Mouse (Mus musculus) skeletal muscle tissue, adult 2 months (tissue): Measurements from ENCODE around the gene Map1a.

Experiments
- DNase-seq: peaks from one replicate; pipeline ENCODE4 v3.0.0-alpha.2; 2012; ENCODE audit warnings: low read depth, low spot score

Map1a gene

DNA sequence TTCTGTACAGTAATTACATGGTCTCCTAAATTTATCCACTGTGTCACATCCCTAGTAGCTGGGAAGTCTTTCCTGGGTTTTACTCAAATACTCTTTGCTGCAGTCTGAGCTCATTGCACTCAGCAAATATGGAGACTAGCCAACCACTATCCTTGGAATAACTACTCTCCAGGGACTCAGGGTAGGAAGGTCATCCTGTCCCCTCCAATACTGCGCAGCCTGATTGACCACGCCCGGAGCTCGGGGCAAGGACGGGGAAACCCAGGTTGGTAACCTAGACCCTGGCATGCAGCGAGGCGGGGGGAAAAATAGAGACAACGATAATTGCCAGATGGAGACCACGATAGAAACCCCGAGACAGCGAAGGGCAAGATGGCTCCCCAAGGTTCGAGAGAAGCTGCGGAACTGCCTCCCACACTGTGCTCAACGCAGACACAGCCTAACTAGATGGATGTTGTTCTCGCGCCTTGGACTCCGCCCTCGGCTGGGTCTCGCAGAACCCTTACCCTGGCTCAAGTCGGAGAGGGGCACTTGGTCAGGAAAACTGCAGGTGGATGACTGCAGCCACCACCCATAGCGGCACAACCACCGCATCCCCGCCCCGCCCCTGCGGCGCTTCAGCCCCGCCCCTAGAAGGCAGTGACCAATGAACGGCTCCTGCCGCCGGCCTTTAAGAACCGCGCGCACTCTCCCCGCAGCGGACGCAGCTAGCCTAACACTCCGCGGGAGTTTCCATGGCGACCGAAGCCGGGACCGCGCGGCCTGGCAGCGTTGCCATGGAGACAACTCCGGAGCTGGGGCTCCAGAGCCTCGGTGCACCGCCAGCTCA, at the start of gene Map1a:
Map1a (plus strand) TSS at position 700 of the 829 bp plus-strand sequence.
- peak; percentile 74 for DNase-seq

DNA sequence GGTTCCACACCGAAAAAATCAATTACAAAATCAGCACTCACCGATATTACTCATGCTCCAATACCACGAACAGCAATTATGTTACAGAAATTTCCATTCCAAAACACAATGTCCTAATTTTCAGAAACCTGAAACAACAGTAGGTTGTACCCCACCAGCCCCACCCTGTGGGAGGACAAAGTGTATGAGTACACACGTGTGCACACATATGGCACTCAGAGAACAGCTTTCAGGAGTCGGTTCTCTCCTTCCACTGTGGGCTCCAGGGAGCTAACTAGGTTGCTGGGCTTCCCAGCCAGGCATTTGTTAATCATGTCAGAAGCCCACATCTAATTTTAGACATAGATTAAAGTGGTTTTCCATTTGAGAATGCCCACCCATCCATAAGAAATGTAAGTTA, 45.3 kb upstream of the Map1a start:
- DNase-seq, result no peak

DNA sequence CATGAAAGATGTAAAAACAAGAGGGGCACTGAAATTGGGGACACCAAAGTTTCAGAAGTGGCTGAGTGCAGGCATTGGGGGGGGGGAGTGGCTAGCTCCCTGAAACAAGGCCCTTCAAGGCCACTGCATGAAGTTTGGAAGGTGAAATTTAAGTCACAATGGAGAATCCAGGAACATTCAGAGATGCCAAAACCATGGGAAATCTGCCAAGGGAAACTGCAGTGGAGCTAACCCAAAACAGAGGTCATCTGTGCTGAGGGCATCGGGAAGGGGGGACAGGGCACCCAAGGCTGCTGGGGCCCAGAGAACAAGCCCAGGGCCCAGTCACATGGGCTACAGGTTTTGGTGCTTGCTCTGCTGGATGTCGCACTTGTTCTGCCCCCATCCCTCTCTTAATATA, 39.6 kb upstream of the Map1a start:
- DNase-seq, result no peak

DNA sequence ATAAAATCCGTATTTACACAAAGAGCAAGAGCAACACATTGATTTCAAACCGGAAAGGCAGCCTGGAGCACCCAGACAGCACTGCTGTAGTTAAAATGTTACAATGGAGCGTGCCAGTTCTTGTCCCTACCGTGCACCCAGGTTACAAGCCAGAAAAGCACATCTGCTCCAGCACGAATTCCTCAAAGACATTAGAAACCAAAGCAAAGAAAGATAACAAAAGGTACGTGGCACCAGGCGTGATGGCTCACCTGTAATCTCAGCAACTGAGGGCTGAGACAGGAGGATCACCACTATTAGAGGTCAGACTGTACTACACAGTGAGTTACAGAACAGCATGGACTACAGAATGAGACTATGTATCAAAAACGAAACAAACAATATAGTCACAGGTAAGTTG, 21.0 kb upstream of the Map1a start:
- DNase-seq, result no peak

DNA sequence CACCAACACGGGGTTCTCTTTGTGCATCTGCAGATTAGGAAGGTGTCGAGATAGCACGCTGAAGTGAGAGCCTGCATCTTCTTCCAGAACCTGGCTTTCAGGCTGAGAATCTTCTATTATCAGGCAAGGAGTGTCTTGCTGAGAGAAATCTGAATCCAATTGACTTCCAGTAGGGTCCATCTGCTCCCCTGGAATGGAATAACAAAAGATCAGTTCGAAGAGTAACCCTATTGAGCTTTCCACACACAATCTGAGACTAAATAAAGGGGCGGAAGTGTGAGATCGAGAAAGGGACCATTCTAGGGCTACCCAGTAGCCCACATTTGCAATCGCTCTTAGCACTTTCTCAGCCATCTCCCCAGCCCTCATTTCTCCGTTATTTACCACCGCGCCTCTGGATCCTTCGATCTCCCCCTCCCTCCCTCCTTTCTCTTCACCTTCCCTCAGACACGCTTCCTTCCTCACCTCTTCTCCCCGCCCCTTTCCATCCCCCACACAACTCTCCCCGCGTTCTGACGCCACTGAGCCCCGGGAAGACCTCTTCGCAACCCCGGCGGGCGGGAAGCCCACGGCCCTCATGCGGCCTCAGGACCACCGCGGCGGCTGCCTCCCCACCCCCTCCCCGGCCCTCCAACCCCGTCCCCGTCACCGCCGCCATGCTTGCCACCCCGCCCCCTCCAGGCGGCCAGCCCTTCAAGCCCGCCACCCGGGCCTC, 18.7 kb upstream of the Map1a start:
- DNase-seq, result no peak

DNA sequence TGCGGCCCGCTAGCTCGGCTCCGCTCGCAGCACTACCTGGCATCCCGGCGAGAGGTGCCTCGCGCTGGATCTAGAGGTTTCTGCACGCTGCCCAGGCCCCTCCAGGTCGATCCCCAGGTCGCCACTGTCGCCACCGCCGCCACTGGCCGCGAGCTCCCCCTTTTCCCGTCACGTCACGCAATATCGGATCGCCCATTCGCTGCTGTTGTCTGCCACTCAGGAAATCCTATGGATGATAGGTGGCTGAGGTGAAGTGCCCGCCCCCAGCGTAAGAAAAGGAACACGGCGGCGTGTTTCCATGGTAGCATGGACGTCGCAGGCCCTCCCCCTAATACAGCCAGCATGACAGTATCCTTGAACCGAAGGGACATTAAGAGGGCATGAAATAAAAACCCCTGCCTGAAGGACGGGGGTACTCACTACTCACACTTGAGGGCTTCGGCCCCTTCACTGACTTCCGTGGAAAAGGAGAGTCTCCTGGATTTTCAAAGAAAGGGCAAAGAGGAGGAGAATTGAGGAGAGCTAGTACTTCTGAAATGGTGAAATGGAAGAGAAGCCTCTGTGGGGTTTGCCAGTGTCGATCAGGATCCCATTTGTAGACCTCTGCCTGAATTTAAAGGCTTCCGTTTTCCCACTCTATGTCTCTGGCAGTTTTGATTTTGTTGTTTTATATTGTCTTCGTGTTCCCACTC, 18.0 kb upstream of the Map1a start, which contains the start of gene Trp53bp1:
Trp53bp1 (minus strand) TSS at position 172 of the 692 bp plus-strand sequence.
- DNase-seq, result peak; percentile 91

DNA sequence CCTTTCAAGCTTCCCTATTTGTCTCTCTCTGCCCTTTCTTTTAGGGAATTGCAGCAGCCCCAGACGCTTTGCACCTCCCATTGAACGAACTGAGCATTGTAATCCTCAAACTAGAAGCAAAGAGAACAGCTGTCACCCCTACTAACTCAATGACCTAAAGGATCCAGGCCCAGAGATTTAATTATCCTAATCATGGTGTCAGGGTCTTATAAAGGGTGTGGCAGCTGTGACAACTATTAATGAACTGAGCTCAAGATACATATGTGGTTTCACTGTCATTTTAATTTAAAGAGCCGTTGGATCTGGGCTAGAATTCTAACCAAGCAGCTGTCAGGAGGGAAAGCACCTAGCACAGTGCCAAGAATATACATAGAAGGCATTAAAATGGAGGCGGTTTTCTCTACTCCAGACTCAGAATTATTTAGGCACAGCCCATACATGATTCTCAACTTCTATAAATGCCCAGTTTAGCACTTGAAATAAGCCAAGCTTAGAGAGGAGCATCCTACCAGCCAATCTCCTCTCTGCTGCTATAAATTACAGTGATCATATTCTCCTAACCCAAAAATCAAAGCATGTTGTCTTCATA, 17.4 kb upstream of the Map1a start:
- no peak for DNase-seq

DNA sequence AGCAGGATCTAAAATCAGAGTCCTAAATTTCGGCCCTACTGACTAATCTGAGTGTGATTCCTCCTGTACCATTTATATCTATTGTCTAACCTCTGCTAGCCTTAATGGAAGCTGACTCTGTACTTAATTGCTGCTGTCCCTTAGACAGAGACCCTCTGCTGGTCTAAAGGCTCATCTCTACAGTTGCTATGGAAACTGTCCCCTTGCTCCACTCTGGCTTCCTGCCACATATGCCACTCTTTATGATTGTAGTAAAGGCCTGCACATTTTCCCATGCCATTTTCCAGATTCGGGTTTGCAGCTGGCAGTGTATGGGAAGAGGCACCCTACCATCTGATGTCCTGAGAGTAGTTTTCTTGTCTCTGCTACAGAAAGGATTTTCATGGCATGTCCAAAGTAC, 1.6 kb upstream of the Map1a start:
- DNase-seq, result no peak

DNA sequence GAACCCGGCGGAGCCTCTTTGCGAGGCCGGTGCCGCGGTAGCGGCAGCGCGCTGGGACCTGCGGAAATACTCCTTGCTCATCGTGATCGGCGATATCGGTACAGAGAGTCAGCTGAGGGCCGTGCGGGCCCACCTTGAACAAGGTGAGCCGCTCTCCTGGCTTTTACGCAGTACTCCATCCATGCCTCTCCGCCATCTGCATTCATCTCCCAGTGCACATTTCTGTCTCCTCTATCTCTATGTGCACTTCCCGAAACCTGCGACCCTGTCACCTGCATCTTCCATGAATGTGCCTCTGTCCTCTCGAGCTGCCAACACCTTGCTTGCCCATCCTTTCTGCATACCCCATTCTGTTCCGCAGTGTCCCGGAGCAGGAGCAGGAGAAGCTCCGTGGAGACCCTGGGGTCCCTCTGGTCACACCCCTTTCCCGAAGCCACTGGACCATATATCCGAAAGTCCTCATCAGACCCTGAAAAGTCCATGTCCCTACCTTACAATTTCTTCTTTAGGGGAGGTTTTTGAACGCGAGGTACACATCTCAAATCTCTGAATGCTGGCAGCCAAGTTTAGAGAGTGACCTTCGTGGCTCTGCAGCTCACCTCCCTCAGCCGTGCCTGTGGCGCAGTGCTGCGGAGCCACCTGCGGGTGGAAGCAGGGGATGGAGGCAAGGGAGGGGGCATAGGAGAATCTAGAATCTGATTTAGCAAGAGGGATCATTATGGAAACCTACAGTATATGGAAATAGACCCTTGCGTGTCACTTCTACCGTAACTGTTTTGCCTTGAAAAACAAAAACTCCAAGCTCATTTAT, 535 bp downstream of the Map1a start:
- no peak for DNase-seq

DNA sequence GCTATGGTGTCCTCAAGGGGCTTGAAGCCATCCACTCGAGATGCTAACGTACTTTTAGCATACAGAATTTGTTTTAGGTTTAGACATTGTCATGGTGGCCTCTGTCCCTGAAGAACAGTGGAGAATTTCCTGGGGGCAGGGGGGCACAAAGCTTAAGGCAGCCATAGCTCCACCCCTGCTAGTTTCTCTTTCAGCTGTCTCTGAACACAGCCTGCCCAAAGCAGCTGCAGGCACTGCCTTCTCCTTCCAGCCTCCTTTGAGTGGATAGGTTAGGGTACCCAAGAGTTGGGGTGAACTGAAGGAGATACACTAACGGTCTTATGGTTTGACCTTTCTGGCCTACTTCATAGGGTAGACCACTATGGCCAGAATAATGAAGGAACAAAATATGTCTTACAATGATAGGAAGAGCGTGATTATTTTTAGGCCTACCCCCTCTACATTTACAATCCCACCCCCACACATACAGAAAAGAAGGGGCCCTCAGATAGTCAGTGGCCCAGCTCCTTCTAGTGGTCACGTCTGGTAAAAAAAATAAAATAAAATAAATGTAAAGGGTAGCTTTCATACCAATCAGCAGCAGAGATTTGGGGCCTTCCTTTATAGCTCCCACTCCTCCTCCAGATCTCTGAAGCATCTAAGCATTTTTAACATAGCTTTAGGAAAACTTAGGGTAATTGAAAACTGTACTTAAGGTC, 3.1 kb downstream of the Map1a start:
- no peak for DNase-seq

DNA sequence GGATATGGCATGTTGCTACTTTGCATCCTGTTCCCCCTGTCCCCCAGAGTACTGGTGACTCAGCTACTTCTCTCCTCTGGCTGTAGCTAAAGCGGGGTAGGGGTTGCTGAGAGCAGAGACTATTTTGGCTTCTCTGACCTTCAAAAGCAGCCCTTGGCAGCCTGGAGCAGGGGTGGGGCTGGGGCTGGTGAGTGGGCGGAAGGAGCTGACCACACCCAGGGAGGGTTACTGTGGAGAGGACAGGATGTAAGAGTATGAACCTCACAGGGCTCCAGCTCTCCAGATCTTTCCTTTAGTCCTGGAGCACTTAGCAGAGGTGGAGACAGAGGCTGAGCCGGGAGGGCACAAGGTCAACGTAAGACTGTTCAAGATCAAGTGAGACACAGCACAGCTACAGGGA, 4.8 kb downstream of the Map1a start:
- peak; percentile 57 for DNase-seq

DNA sequence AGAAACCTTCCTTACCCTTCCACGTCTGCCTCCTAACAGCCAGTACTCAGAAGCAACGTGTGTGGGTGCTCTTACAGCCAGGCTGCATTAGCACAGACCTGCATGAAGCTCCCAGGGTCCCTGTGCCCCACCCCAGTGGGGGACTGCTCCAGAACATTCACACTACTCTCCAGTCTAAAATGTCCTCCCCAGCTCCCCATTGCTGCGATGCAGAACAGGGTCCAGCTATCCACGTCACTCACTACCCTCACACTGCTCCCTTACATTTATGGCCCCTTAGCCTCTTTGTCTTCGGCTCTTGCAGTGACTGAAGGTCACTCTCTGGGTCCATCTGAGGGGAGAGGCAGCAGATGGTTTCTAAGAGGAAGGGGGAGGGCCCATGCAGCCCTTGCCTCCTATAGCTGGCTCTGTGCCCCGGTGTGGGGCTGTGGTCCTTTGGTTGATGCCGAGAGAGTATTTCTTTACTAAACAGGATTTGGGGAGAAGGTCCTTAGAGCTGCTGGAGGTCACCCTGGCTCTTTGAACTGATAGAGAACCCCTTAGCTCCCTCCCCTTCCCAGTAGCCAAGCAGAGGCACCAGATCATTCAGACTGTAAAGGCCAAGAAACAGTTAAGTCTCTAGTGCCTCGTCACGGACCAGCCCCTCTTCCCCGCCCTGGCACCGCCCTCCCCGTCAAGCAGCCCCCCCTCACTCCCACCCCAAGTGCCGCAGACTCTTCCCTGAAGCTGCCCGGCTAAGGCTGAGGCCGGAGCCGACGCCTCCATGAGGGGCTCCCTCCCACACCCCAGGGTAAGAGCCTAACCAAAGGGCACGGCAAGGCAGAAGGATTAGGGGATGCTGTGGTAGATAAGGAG, 5.6 kb downstream of the Map1a start:
- peak; percentile 33 for DNase-seq

DNA sequence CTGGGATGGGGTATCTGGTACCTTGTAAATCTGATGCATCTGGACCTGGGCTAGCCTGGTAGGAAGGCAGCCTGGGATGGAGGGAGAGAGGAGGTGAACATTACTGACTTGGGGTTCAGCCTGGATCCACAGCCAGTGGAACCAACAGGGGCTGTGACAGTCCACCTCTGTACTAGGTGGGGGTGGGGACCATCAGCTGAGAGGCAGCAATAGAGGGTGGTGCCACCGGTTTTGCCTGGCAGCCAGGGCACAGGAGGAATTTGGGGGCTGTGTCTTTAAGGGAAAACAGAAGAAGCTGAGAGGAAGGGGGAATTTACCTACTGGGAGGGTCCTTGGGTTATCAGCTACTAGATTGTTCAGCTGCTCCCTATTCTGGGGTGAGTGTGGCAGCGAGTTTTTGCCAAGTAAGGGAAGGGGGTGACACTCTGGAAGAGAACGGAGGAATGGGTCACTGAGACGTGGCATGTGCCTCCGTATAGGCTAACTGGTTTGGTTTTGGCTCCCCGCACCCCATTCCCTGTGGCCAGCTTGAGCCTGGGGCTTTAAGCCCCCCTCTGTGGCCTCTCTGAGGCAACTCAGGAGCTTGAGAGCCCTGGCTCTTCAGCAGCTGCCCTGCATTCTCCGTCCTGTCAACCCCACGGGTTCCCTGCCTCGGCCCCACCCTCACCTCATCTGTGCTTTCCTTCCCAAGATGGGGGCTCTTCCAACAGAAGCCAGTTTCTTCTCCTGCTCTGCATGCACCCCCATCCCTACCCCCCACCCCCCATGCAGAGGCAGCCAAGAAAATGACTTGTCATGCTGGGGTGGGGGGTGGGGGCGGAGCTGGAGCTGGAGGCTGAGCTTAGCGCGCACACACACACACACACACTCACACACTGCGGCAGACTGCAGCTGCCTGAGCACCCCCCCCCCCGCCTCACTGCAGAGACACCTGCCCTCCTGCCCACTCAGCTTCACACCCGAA, 6.5 kb downstream of the Map1a start:
- no peak for DNase-seq

DNA sequence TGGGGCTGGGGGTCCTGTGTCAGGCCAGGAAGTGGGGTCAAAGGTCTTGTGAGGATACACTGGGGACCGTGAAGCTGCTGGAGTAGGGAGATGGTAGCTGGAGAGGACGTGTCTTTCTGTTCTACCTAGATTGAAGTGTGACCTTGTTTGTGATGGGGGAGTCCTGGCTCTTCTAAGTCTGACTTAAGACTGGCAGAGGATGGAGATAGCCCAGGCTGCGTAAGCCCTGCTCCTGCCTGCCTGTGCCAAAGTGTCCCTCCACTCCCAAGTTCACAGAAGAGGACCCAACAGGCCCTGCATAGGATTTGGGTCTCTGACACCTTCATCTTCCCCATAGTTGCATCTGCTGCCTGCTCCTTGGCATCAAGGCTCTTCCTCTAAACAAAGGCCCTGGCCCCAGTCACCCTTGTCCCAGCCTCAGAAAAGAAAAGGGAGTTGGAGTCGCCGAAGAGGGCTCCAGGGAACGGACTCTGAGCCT, 7.4 kb downstream of the Map1a start:
- no peak for DNase-seq

DNA sequence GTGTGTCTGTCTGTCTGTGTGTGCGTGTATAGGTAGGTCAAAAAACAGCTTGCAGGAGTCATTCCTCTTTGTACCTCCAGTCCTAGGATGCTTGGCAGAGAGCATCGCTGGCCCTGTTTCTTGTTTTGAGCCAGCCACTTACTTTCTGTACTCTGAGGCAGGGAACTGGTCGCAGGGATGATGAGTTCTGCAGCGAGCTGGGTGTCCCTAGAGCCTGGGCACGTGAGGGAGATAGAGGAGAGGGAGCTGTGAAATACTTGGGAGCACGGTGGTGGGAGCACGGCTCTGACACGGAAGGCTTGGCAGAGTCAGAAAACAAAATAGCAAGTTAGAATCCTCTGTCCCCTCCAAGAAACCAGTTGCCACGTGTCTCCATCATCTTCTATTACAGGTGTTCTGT, 8.3 kb downstream of the Map1a start:
- DNase-seq, result no peak

DNA sequence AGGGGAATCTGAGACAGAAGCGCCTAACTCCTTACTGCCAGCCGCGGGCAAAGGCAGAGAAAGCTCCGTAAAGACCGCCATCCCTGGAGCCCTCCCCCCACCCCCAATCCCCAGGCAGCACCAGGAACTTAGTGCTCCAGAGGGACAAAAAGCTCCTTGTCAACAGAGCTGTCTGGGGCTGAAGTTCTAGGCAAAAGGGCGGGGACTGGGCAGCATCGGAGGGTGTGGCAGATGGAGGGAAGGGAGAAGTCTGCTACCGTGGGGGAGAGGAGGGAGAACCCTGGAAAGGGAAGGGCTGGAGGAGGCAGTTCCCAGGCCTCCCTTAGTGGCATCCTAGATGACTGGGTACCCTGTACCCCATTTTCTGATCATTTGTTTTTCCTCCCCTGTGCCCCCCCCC, 8.7 kb downstream of the Map1a start:
- no peak for DNase-seq

DNA sequence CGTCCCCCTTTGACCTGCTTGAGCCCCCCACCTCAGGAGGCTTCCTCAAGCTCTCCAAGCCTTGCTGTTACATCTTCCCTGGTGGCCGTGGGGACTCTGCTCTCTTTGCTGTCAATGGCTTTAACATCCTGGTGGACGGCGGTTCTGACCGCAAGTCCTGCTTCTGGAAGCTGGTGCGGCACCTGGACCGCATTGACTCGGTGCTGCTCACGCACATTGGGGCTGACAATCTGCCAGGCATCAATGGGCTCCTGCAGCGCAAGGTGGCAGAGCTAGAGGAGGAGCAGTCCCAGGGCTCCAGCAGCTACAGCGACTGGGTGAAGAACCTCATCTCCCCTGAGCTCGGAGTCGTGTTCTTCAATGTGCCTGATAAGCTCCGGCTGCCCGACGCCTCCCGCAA, 10.1 kb downstream of the Map1a start:
- no peak for DNase-seq

DNA sequence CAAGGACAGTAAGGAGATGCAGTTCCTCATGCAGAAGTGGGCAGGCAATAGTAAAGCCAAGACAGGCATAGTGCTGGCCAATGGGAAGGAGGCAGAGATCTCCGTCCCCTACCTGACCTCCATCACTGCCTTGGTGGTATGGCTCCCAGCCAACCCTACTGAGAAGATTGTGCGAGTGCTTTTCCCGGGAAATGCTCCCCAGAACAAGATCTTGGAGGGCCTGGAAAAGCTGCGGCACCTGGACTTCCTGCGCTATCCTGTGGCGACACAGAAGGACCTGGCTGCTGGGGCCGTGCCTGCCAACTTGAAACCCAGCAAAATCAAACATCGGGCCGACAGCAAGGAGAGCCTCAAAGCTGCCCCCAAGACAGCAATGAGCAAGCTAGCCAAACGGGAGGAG, 10.6 kb downstream of the Map1a start:
- no peak for DNase-seq
